Mouse (Mus musculus) MEL (cell line): ENCODE results near the gene Qtrt1. TPM values are rescaled to one million over a fixed set of nuclear protein-coding genes. Genes with fewer than 3 reads are reported as not detected.
A peak's percentile ranks its signal among the peaks of the same experiment; 100 is the strongest.

ENCODE experiments used
- DNase-seq: peaks from one replicate; pipeline ENCODE4 v3.0.0; 2011; ENCODE audit warnings: low read depth, low spot score
- H3K27ac ChIP-seq: 2 replicates; pipeline ENCODE4 v1.5.1; 2012; ENCODE audit warnings: low read depth, mild to moderate bottlenecking, control low read depth, low read length, moderate library complexity; ENCODE audit not compliant: control insufficient read depth
- H3K27me3 ChIP-seq, 2 experiments: fragments of 150-350 bp in 1 of 2; sonication (generic) in 1 of 2; 2 replicates each; pipeline ENCODE4 v1.6.1; 2012; ENCODE audit warnings: low read length in 2 of 2, mild to moderate bottlenecking in 2 of 2, improper control_type of control experiment in 1 of 2, moderate library complexity in 1 of 2; ENCODE audit not compliant: insufficient read depth in 2 of 2, control insufficient read depth in 1 of 2
- H3K36me3 ChIP-seq, 2 experiments: 2 replicates each; pipeline ENCODE4 v1.6.1; 2012 to 2014; ENCODE audit warnings: low read length in 2 of 2, improper control_type of control experiment in 1 of 2, inconsistent platforms in 1 of 2, mild to moderate bottlenecking in 1 of 2; ENCODE audit not compliant: insufficient read depth in 2 of 2, control insufficient read depth in 1 of 2
- H3K4me1 ChIP-seq, 2 experiments: fragments of 150-350 bp in 1 of 2; sonication (generic) in 1 of 2; 2 replicates each; pipeline ENCODE4 v1.6.1; 2012; ENCODE audit warnings: low read length in 2 of 2, improper control_type of control experiment in 1 of 2, mild to moderate bottlenecking in 1 of 2; ENCODE audit not compliant: insufficient read depth in 2 of 2, control insufficient read depth in 1 of 2
- H3K4me3 ChIP-seq, 2 experiments: fragments of 150-350 bp in 1 of 2; sonication (generic) in 1 of 2; 2 replicates each; pipeline ENCODE4 v1.5.1; 2012; ENCODE audit warnings: low read depth in 2 of 2, low read length in 2 of 2, mild to moderate bottlenecking in 2 of 2, moderate library complexity in 2 of 2, control low read depth in 1 of 2, improper control_type of control experiment in 1 of 2; ENCODE audit not compliant: control insufficient read depth in 1 of 2, insufficient read depth in 1 of 2
- H3K79me2 ChIP-seq: 2 replicates; pipeline ENCODE4 v1.6.1; 2012; ENCODE audit warnings: mild to moderate bottlenecking, low read length, moderate library complexity; ENCODE audit not compliant: control insufficient read depth, poor library complexity, insufficient read depth
- H3K9ac ChIP-seq: 2 replicates; pipeline ENCODE4 v1.6.1; 2012; ENCODE audit warnings: low read depth, mild to moderate bottlenecking, control low read depth, low read length, moderate library complexity; ENCODE audit not compliant: control insufficient read depth, poor library complexity, severe bottlenecking
- H3K9me3 ChIP-seq: fragments of 150-350 bp; sonication (generic); replicated peaks from 2 replicates; pipeline ENCODE4 v1.6.1; 2012; ENCODE audit warnings: mild to moderate bottlenecking, low read length, improper control_type of control experiment, moderate library complexity; ENCODE audit not compliant: insufficient read depth
- BHLHE40 ChIP-seq: IDR thresholded peaks from 2 replicates; pipeline ENCODE4 v1.6.1; 2012; ENCODE audit warnings: low read depth, mild to moderate bottlenecking, inconsistent platforms, low read length, improper control_type of control experiment, borderline replicate concordance
- CHD1 ChIP-seq: IDR thresholded peaks from 2 replicates; pipeline ENCODE4 v1.6.1; 2012; ENCODE audit warnings: low read depth, mild to moderate bottlenecking, inconsistent platforms, low read length, improper control_type of control experiment
- EP300 ChIP-seq, 2 experiments: IDR thresholded peaks; 2 replicates each; pipeline ENCODE4 v1.6.1; 2011; ENCODE audit warnings: improper control_type of control experiment in 2 of 2, low read length in 2 of 2, low read depth in 1 of 2, mild to moderate bottlenecking in 1 of 2
- ETS1 ChIP-seq: IDR thresholded peaks from 2 replicates; pipeline ENCODE4 v1.6.1; 2012; ENCODE audit warnings: low read depth, mild to moderate bottlenecking, inconsistent platforms, low read length, improper control_type of control experiment, moderate library complexity
- JUND ChIP-seq: IDR thresholded peaks from 2 replicates; pipeline ENCODE4 v1.6.1; 2011; ENCODE audit warnings: low read depth, mild to moderate bottlenecking, improper control_type of control experiment, low read length
- MAFK ChIP-seq: IDR thresholded peaks from 2 replicates; pipeline ENCODE4 v1.6.1; 2011; ENCODE audit warnings: low read depth, mild to moderate bottlenecking, low read length, improper control_type of control experiment, borderline replicate concordance
- MAX ChIP-seq: IDR thresholded peaks from 2 replicates; pipeline ENCODE4 v1.6.1; 2011; ENCODE audit warnings: low read length, improper control_type of control experiment
- MAZ ChIP-seq: IDR thresholded peaks from 2 replicates; pipeline ENCODE4 v1.6.1; 2012; ENCODE audit warnings: low read depth, mild to moderate bottlenecking, inconsistent platforms, low read length, improper control_type of control experiment
- MEF2A ChIP-seq: IDR thresholded peaks from 2 replicates; pipeline ENCODE4 v1.6.1; 2014; ENCODE audit warnings: low read depth, mild to moderate bottlenecking, inconsistent platforms, low read length, improper control_type of control experiment; ENCODE audit not compliant: poor library complexity, insufficient replicate concordance, severe bottlenecking; ENCODE audit errors: extremely low read depth
- MYB ChIP-seq: IDR thresholded peaks from 2 replicates; pipeline ENCODE4 v1.6.1; 2011; ENCODE audit warnings: mild to moderate bottlenecking, low read depth, low read length, improper control_type of control experiment
- MYC ChIP-seq: IDR thresholded peaks from 2 replicates; pipeline ENCODE4 v1.6.1; 2011; ENCODE audit warnings: low read depth, mild to moderate bottlenecking, low read length, improper control_type of control experiment, moderate library complexity
- POLR2A ChIP-seq, 2 experiments: IDR thresholded peaks; 2 replicates each; pipeline ENCODE4 v1.6.1; 2011 to 2012; ENCODE audit warnings: low read length in 2 of 2, mild to moderate bottlenecking in 2 of 2, control low read depth in 1 of 2, improper control_type of control experiment in 1 of 2, low read depth in 1 of 2, moderate library complexity in 1 of 2; ENCODE audit not compliant: control insufficient read depth in 1 of 2, insufficient read depth in 1 of 2, poor library complexity in 1 of 2
- RAD21 ChIP-seq: IDR thresholded peaks from 2 replicates; pipeline ENCODE4 v1.6.1; 2011; ENCODE audit warnings: mild to moderate bottlenecking, low read depth, low read length, improper control_type of control experiment
- SIN3A ChIP-seq: IDR thresholded peaks from 2 replicates; pipeline ENCODE4 v1.6.1; 2012; ENCODE audit warnings: low read length, improper control_type of control experiment, inconsistent platforms
- TAL1 ChIP-seq: IDR thresholded peaks from 2 replicates; pipeline ENCODE4 v1.6.1; 2012; ENCODE audit warnings: mild to moderate bottlenecking, inconsistent platforms, low read length, moderate library complexity, mixed read lengths
- TCF12 ChIP-seq: IDR thresholded peaks from 2 replicates; pipeline ENCODE4 v1.6.1; 2014; ENCODE audit warnings: low read depth, mild to moderate bottlenecking, inconsistent platforms, low read length, improper control_type of control experiment, moderate library complexity
- UBTF ChIP-seq: IDR thresholded peaks from 2 replicates; pipeline ENCODE4 v1.6.1; 2012; ENCODE audit warnings: low read depth, mild to moderate bottlenecking, inconsistent platforms, low read length, improper control_type of control experiment, moderate library complexity, borderline replicate concordance; ENCODE audit not compliant: insufficient read depth
- USF1 ChIP-seq: IDR thresholded peaks from 2 replicates; pipeline ENCODE4 v1.6.1; 2014; ENCODE audit warnings: low read depth, mild to moderate bottlenecking, inconsistent platforms, low read length, improper control_type of control experiment, moderate library complexity
- ZKSCAN1 ChIP-seq: IDR thresholded peaks from 2 replicates; pipeline ENCODE4 v1.6.1; 2012; ENCODE audit warnings: low read depth, mild to moderate bottlenecking, inconsistent platforms, low read length, improper control_type of control experiment, moderate library complexity
- ZMIZ1 ChIP-seq: IDR thresholded peaks from 2 replicates; pipeline ENCODE4 v1.6.1; 2012; ENCODE audit warnings: low read depth, mild to moderate bottlenecking, inconsistent platforms, low read length, improper control_type of control experiment, moderate library complexity
- polyA plus RNA-seq, 2 experiments: library from polyadenylated mRNA; stranded (reverse) in 1 of 2; unstranded in 1 of 2; fragments of >175 nt in 1 of 2; fragments of >200 nt in 1 of 2; gene quantifications; 2 replicates each; pipeline versions ENCODE4 v1.2.1 to v1.2.4; 2012; ENCODE audit warnings: low replicate concordance in 2 of 2, low read depth in 1 of 2; ENCODE audit not compliant: insufficient read length in 2 of 2, insufficient read depth in 1 of 2, missing spikeins in 1 of 2
- total RNA-seq: library from RNA; depleted of rRNA; stranded (reverse); fragments of 300-350 nt; gene quantifications from 2 replicates; pipeline ENCODE4 v1.2.3, GENCODE M21; 2012

Qtrt1 gene
- total and polyA plus RNA-seq, 3 experiments, result 199 to 244 TPM; not detected in 1

- TF ChIP-seq CHD1 (no peak), TAL1 (no peak), BHLHE40 (no peak), MAZ (no peak), SIN3A (no peak), UBTF (no peak), MYC (no peak), MYB (no peak), TCF12 (0 out of 2 replicates have a peak, but pooled peaks have one; percentile 14), MEF2A (no peak), ZKSCAN1 (no peak), USF1 (no peak), ZMIZ1 (no peak), MAX (no peak), EP300 (IDR thresholded peaks at IDR 0.05; ENCODE audit: low read depth in 1 of 2, low read length in 2 of 2) (0 out of 4 replicates have a peak, but pooled peaks of 1 of the 2 experiments have one; percentile 23), RAD21 (no peak), JUND (no peak), ETS1 (0 out of 2 replicates have a peak, but pooled peaks have one; percentile 22), MAFK (no peak)
These were observed 38.1 kb downstream of the Qtrt1 start (continued) for GRCm38 (mm10) chr9:21449710-21450109.

GRCm38 (mm10) chr9:21450270-21450669 is 38.6 kb downstream of the Qtrt1 start:
- Histone ChIP-seq H3K79me2 (peaks cover 41% of the 10 kb centered on the region; the same call in 1 of the 2 replicates), H3K4me1 (peaks cover 28 to 50% of the 10 kb centered on the region in 2 experiments), H3K27ac (no peak overlapping the region), H3K27me3 (no peaks in the 10 kb centered on the region), H3K36me3 (peaks cover 23 to 35% of the 10 kb centered on the region in 2 experiments), H3K4me3 (no peak overlapping the region), H3K9me3 (no peaks in the 10 kb centered on the region), H3K9ac (no peak overlapping the region)
- DNase-seq, result no peak
- TF ChIP-seq POLR2A (IDR thresholded peaks at IDR 0.05; ENCODE audit: control insufficient read depth in 1 of 2, insufficient read depth in 1 of 2, low read depth in 1 of 2, low read length in 2 of 2, poor library complexity in 1 of 2), result 0 out of 4 replicates have a peak, but pooled peaks of 1 of the 2 experiments have one; percentile 1
- TF ChIP-seq TCF12, result no peak
